Mouse (Mus musculus) right cerebral cortex, postnatal 25 days (tissue): Measurements from ENCODE around the gene Timmdc1.

Experiments used
- DNase-seq: peaks from one replicate; pipeline ENCODE4 v3.0.0; 2022

Timmdc1 gene

GRCm38 (mm10) chr16:38522129-38523084 lies at the start of gene Timmdc1:
Timmdc1 (minus strand) TSS chr16:38522663.
- peak; percentile 97 for DNase-seq

GRCm38 (mm10) chr16:38571481-38571880 lies 49.0 kb upstream of the Timmdc1 start:
- no peak for DNase-seq

- no peak for DNase-seq
Measured at GRCm38 (mm10) chr16:38568192-38568591, 45.7 kb upstream of the Timmdc1 start.

- DNase-seq = no peak
Measured at GRCm38 (mm10) chr16:38563516-38563915, 41.1 kb upstream of the Timmdc1 start.

- no peak for DNase-seq
Measured at GRCm38 (mm10) chr16:38562968-38563327, 40.5 kb upstream of the Timmdc1 start.

- DNase-seq = peak; percentile 96
Measured at GRCm38 (mm10) chr16:38562131-38562967, 39.9 kb upstream of the Timmdc1 start.

- no peak for DNase-seq
Measured at GRCm38 (mm10) chr16:38558221-38558748, 35.8 kb upstream of the Timmdc1 start, which contains the start of gene Tmem39a. Tmem39a (plus strand) TSS chr16:38558698.

- DNase-seq = peak; percentile 13
Measured at GRCm38 (mm10) chr16:38555988-38556387, 33.5 kb upstream of the Timmdc1 start.

GRCm38 (mm10) chr16:38549479-38550396 lies 27.3 kb upstream of the Timmdc1 start, which contains the start of gene Poglut1:
Poglut1 (minus strand) TSS chr16:38550258.
- DNase-seq = peak; percentile 88

- no peak for DNase-seq
Measured at GRCm38 (mm10) chr16:38548000-38548399, 25.5 kb upstream of the Timmdc1 start.

- no peak for DNase-seq
Measured at GRCm38 (mm10) chr16:38538716-38539380, 16.4 kb upstream of the Timmdc1 start.

GRCm38 (mm10) chr16:38536544-38537146 lies 14.2 kb upstream of the Timmdc1 start:
- DNase-seq = peak; percentile 65

- DNase-seq = no peak
Measured at GRCm38 (mm10) chr16:38526264-38526663, 3.8 kb upstream of the Timmdc1 start.

GRCm38 (mm10) chr16:38521211-38521987 lies 1.1 kb downstream of the Timmdc1 start:
- no peak for DNase-seq

GRCm38 (mm10) chr16:38519140-38519539 lies 3.3 kb downstream of the Timmdc1 start:
- DNase-seq = no peak

GRCm38 (mm10) chr16:38510846-38511245 lies 11.6 kb downstream of the Timmdc1 start:
- no peak for DNase-seq

- DNase-seq = peak; percentile 67
Measured at GRCm38 (mm10) chr16:38506041-38506634, 16.3 kb downstream of the Timmdc1 start.

GRCm38 (mm10) chr16:38503528-38503927 lies 18.9 kb downstream of the Timmdc1 start:
- DNase-seq = no peak

GRCm38 (mm10) chr16:38502469-38502868 lies 20.0 kb downstream of the Timmdc1 start:
- no peak for DNase-seq
